Mouse (Mus musculus): ENCODE measurements around the gene D5Ertd579e. TPM values are rescaled to one million over a fixed set of nuclear protein-coding genes. Genes with fewer than 3 reads are reported as not detected.
A peak's percentile ranks its signal among the peaks of the same experiment; 100 is the strongest.

Gene D5Ertd579e
- total and polyA plus RNA-seq, 3 experiments: 13.7 to 29.4 (median 22.9) TPM

DNA sequence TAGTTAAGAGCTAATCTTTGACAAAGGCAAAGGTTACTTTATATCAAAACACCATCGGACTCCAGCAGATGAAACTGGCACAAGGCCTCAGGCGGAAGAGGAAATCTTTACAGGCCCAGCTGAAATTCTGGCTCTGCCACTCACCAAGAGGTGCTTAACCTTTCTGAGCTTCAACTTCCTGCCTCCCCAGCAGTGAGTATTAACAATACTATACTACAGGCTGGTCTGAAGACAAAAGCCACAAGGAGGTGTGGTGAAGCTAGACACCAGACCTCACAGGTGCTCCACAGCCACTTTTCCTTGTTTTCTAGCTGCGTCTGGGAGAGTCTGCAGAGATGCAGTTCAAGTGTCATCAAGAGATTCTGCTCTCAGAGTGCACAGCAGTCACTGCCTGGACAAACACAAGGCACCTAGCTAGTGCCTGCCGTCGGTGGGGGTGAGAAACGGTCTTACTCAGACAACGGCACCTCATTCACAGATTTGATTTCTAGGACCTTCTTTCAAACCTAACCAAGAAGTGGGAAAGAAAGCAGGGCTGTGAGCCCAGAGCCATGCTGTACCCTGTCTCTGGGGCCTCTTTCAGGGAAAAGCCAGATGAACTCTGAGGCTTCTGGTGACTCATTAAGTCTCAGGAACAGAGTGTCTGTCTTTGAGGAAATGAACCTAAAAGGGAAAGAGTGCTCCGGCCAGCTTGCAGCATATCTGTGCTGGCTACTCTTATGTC is 121.5 kb downstream of the D5Ertd579e start (continued):
- TF ChIP-seq GABPA (IDR thresholded peaks at IDR 0.05; ENCODE audit: insufficient replicate concordance, low read depth, low read length): no peak
- peak; percentile 56 for TF ChIP-seq SIN3A (IDR thresholded peaks at IDR 0.05; ENCODE audit: low read length)
- TF ChIP-seq NRF1 (IDR thresholded peaks at IDR 0.05; ENCODE audit: low read depth, low read length): no peak
- TF ChIP-seq MXI1 (IDR thresholded peaks at IDR 0.05; ENCODE audit: low read depth, low read length): no peak; the same call in 1 of the 2 replicates
- TF ChIP-seq POLR2A (IDR thresholded peaks at IDR 0.05; ENCODE audit: low read depth, low read length): peak; percentile 43; the same call in 1 of the 2 replicates
- no peak for TF ChIP-seq JUND (conservative IDR thresholded peaks at IDR 0.05; ENCODE audit: low read depth, low read length)
- no peak for TF ChIP-seq POLR2AphosphoS2 (IDR thresholded peaks at IDR 0.05; ENCODE audit: low read depth, low read length)
- no peak for TF ChIP-seq ZNF384 (IDR thresholded peaks at IDR 0.05; ENCODE audit: low read depth, low read length)
- TF ChIP-seq CTCF (conservative IDR thresholded peaks at IDR 0.05 in 1 of 2, IDR thresholded peaks at IDR 0.05 in 1 of 2; ENCODE audit: low read depth in 2 of 2, low read length in 2 of 2): no peak
- no peak for TF ChIP-seq CHD2 (IDR thresholded peaks at IDR 0.05; ENCODE audit: low read length)
- peak; percentile 30 for TF ChIP-seq TCF12 (IDR thresholded peaks at IDR 0.05; ENCODE audit: low read depth, low read length)
- no peak for TF ChIP-seq NELFE (IDR thresholded peaks at IDR 0.05; ENCODE audit: low read depth, low read length)
- TF ChIP-seq ZMIZ1 (IDR thresholded peaks at IDR 0.05; ENCODE audit: low read depth, low read length): no peak

- in situ Hi-C loops (cut with MboI; ENCODE audit: low pct_ligation_motif_present, low pct_unique_long_range_greater_than_20kb, low sequenced_read_pairs): no loop called here
- dilution Hi-C loops (cut with MboI; ENCODE audit: extremely low pct_ligation_motif_present, extremely low pct_unique_long_range_greater_than_20kb, low sequenced_read_pairs): no loop called here
- H3K4me2 ChIP-seq (ENCODE audit: insufficient read depth, low read depth, poor library complexity, severe bottlenecking): peak overlapping the region; percentile 8; the same call in 1 of the 2 replicates
- H3K4me3 ChIP-seq (replicated peaks in 1 of 3; ENCODE audit: low read depth in 2 of 3, low read length in 2 of 3, poor library complexity in 1 of 3): no peak overlapping the region
- 0 out of 2 replicates have a peak overlapping the region, but pooled peaks have one; percentile 27 for H3K9ac ChIP-seq (ENCODE audit: insufficient read depth, low read depth)
- H3K27ac ChIP-seq (ENCODE audit: insufficient read depth, low read depth): peak overlapping the region; percentile 30
- H3K9me3 ChIP-seq (replicated peaks; ENCODE audit: low read length): peaks cover 15% of the 10 kb centered on the region
- H3K79me2 ChIP-seq (replicated peaks; ENCODE audit: control insufficient read depth, extremely low read depth, insufficient read depth, poor library complexity, severe bottlenecking): peaks cover 19% of the 10 kb centered on the region
- TF ChIP-seq HCFC1 (IDR thresholded peaks at IDR 0.05; ENCODE audit: low read depth, low read length): no peak
- TF ChIP-seq JUN (IDR thresholded peaks at IDR 0.05; ENCODE audit: insufficient read depth, low read depth, low read length): no peak
- TF ChIP-seq SMC3 (IDR thresholded peaks at IDR 0.05; ENCODE audit: low read depth, low read length): no peak
- TF ChIP-seq RAD21 (IDR thresholded peaks at IDR 0.05; ENCODE audit: low read depth, low read length): no peak
- TF ChIP-seq CHD2 (IDR thresholded peaks at IDR 0.05; ENCODE audit: low read length): no peak
- no peak for TF ChIP-seq TCF12 (IDR thresholded peaks at IDR 0.05; ENCODE audit: low read depth, low read length)
- no peak for TF ChIP-seq GABPA (IDR thresholded peaks at IDR 0.05; ENCODE audit: insufficient replicate concordance, low read depth, low read length)
- TF ChIP-seq ZKSCAN1 (IDR thresholded peaks at IDR 0.05; ENCODE audit: borderline replicate concordance, low read depth, low read length): no peak
- no peak for TF ChIP-seq TBP (conservative IDR thresholded peaks at IDR 0.05; ENCODE audit: low read depth, low read length)
- no peak for TF ChIP-seq USF1 (IDR thresholded peaks at IDR 0.05; ENCODE audit: low read depth, low read length)
- no peak for TF ChIP-seq ELF1 (IDR thresholded peaks at IDR 0.05; ENCODE audit: low read depth, low read length)
- TF ChIP-seq MEF2A (IDR thresholded peaks at IDR 0.05; ENCODE audit: borderline replicate concordance, low read depth, low read length): no peak
- no peak for TF ChIP-seq NRF1 (IDR thresholded peaks at IDR 0.05; ENCODE audit: low read depth, low read length)
- TF ChIP-seq NELFE (IDR thresholded peaks at IDR 0.05; ENCODE audit: low read depth, low read length): no peak
- TF ChIP-seq MAX (IDR thresholded peaks at IDR 0.05; ENCODE audit: low read length): no peak
- no peak for TF ChIP-seq SIN3A (IDR thresholded peaks at IDR 0.05; ENCODE audit: low read length)
- TF ChIP-seq BHLHE40 (IDR thresholded peaks at IDR 0.05; ENCODE audit: low read depth, low read length): no peak
- TF ChIP-seq USF2 (conservative IDR thresholded peaks at IDR 0.05; ENCODE audit: low read depth, low read length): no peak
- H3K27me3 ChIP-seq (replicated peaks): no peaks in the 10 kb centered on the region
- peaks cover 21 to 80% of the 10 kb centered on the region in 2 experiments for H3K4me1 ChIP-seq (ENCODE audit: control insufficient read depth in 1 of 2, insufficient read depth in 2 of 2)
- peaks cover 25 to 43% of the 10 kb centered on the region in 2 experiments for H3K36me3 ChIP-seq (replicated peaks in 1 of 2; ENCODE audit: control insufficient read depth in 1 of 2, insufficient read depth in 1 of 2, low read length in 1 of 2)
- no peak for DNase-seq (ENCODE audit: extremely low read depth)
Measured at GRCm38 (mm10) chr5:36573354-36573753, 122.5 kb downstream of the D5Ertd579e start.

Data from CH12.LX (cell line).